ENCODE assay signal across 10 mouse cellular contexts in the genomic region with DNA sequence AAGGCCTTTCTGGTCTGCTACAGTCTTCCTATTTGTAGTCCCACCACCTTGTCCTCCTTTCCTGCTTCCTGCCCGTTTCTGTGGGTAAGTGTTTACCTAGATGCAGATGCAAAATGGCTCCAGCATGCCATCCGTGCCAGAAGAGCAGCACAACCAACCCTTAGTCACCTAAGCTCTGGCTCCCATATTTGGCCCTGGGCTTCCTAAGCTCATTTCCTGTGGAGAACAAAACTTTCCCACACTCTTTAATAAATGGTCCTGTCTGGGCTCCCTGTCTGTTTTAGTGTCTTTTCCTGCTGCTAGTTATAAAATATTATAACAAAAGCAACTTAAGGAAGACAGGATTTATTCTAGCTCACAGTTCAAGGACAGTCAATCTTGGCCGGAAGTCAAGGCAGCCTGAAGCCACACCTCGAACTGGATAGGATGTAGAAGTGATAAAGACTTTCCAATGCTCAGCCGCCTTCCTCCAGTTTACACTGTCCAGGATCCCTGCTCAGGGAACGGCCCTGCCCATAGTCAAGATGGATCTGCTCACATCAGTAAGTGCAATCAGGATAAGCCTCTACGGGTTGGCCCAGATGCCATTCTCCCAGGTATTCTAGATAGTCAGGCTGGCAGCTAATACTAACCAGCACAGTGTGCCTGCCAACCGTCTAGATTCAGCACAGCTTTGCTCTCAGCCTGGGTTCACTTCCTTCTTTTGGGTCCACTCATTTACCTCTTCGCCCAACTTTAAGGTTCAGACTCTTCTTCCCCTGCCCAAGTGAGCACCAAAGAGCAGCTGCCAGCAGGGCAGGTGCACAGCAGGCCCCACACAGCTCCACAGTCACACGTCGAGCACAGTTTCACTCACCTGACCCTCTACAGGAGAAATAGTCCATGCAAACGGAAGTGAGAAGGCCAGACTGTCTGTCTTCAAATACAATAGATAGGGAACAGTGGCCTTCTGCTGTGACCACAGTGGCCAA. TPM values are rescaled to one million over a fixed set of nuclear protein-coding genes. Genes with fewer than 3 reads are reported as not detected.
DNase-seq lines count a peak whose midpoint lies in the region; ATAC-seq lines count a peak whose summit lies in the region.
"Had no signal": no experiment of that assay in that cellular context is flagged by ENCODE, and none has a peak within 500 bp of the region (broad histone marks: within the 10 kb centered on the region; RNA-seq: fewer than 3 reads in every experiment).

No protein-coding gene starts in this region.

- no peak for DNase-seq in heart, embryonic 10.5 days (ENCODE audit: low spot score)
- no peak for DNase-seq in heart, adult 8-10 months (ENCODE audit: low spot score)
- peak; percentile 10 for DNase-seq in R1 (ENCODE audit: low read depth, low spot score)
- peak; percentile 88 for DNase-seq in large intestine, adult 2 months (ENCODE audit: low read depth, low spot score)
- no peak for DNase-seq in forebrain, embryonic 14.5 days (ENCODE audit: low spot score)
- no peak for DNase-seq in midbrain, embryonic 10.5 days (ENCODE audit: low spot score)
- DNase-seq: midbrain, embryonic 14.5 days had no signal

- no peak overlapping the region for H3K4me2 ChIP-seq in forebrain, embryonic 14.5 days (ENCODE audit: low read length)
- H3K4me2 ChIP-seq in midbrain, embryonic 13.5 days (replicated peaks) = no peak overlapping the region
- H3K4me2 ChIP-seq: hindbrain, embryonic 15.5 days had no signal

- no peak overlapping the region for H3K9ac ChIP-seq in forebrain, embryonic 14.5 days (ENCODE audit: low read length)
- H3K9ac ChIP-seq in midbrain, embryonic 13.5 days (replicated peaks) = no peak overlapping the region
- H3K9ac ChIP-seq: hindbrain, embryonic 15.5 days had no signal

- ATAC-seq in megakaryocyte, adult 5-6 weeks (ENCODE audit: poor library complexity, severe bottlenecking) = peak; percentile 38
- no peak for ATAC-seq in forebrain, embryonic 14.5 days
- ATAC-seq in midbrain, embryonic 13.5 days = no peak

- no peak overlapping the region for H3K4me3 ChIP-seq in heart, embryonic 10.5 days
- H3K4me3 ChIP-seq in forebrain, embryonic 14.5 days (ENCODE audit: low read depth, low read length) = no peak overlapping the region
- H3K4me3 ChIP-seq in midbrain, embryonic 10.5 days = no peak overlapping the region
- no peak overlapping the region for H3K4me3 ChIP-seq in midbrain, embryonic 13.5 days (replicated peaks)
- H3K4me3 ChIP-seq: hindbrain, embryonic 15.5 days had no signal

- peaks cover 15% of the 10 kb centered on the region for H3K36me3 ChIP-seq in heart, embryonic 10.5 days
- 0 out of 2 replicates have a peak, but pooled peaks cover 12% of the 10 kb centered on the region for H3K36me3 ChIP-seq in forebrain, embryonic 14.5 days (ENCODE audit: control insufficient read depth, insufficient read depth, low read length)
- H3K36me3 ChIP-seq in midbrain, embryonic 10.5 days = peaks cover 57% of the 10 kb centered on the region
- H3K36me3 ChIP-seq in midbrain, embryonic 13.5 days = peaks cover 30% of the 10 kb centered on the region
- H3K36me3 ChIP-seq: hindbrain, embryonic 15.5 days had no signal

- H3K4me1 ChIP-seq in heart, embryonic 10.5 days = peaks cover 28% of the 10 kb centered on the region
- H3K4me1 ChIP-seq in forebrain, embryonic 14.5 days (ENCODE audit: control insufficient read depth, insufficient read depth, low read length) = peaks cover 8% of the 10 kb centered on the region
- peaks cover 15% of the 10 kb centered on the region for H3K4me1 ChIP-seq in midbrain, embryonic 10.5 days
- H3K4me1 ChIP-seq in midbrain, embryonic 13.5 days (replicated peaks) = peaks cover 16% of the 10 kb centered on the region

- 72% methylated on average over 12 of the region's 12 CpGs for WGBS in heart, embryonic 10.5 days
- WGBS in large intestine, adult 2 months = 22% methylated on average over 12 of the region's 12 CpGs
- 87% methylated on average over 12 of the region's 12 CpGs for WGBS in forebrain, embryonic 14.5 days
- WGBS in midbrain, embryonic 10.5 days = 92% methylated on average over 12 of the region's 12 CpGs
- WGBS in midbrain, embryonic 13.5 days = 90% methylated on average over 12 of the region's 12 CpGs

- no peaks in the 10 kb centered on the region for H3K27me3 ChIP-seq in heart, embryonic 10.5 days (ENCODE audit: insufficient read depth, poor library complexity, severe bottlenecking)
- no peaks in the 10 kb centered on the region for H3K27me3 ChIP-seq in forebrain, embryonic 14.5 days (replicated peaks; ENCODE audit: control insufficient read depth, insufficient read depth, low read length)
- no peaks in the 10 kb centered on the region for H3K27me3 ChIP-seq in midbrain, embryonic 10.5 days (ENCODE audit: low read depth, poor library complexity, severe bottlenecking)
- H3K27me3 ChIP-seq in midbrain, embryonic 13.5 days = no peaks in the 10 kb centered on the region
- H3K27me3 ChIP-seq: hindbrain, embryonic 15.5 days had no signal

- H3K27ac ChIP-seq in heart, embryonic 10.5 days = peak overlapping the region; percentile 60
- H3K27ac ChIP-seq in forebrain, embryonic 14.5 days (ENCODE audit: low read depth, low read length) = no peak overlapping the region
- no peak overlapping the region for H3K27ac ChIP-seq in midbrain, embryonic 10.5 days (replicated peaks)
- no peak overlapping the region for H3K27ac ChIP-seq in midbrain, embryonic 13.5 days
- H3K27ac ChIP-seq: hindbrain, embryonic 15.5 days had no signal

- H3K9me3 ChIP-seq in heart, embryonic 10.5 days = no peaks in the 10 kb centered on the region
- H3K9me3 ChIP-seq in forebrain, embryonic 14.5 days (replicated peaks; ENCODE audit: control insufficient read depth, low read length) = no peaks in the 10 kb centered on the region
- no peaks in the 10 kb centered on the region for H3K9me3 ChIP-seq in midbrain, embryonic 10.5 days (replicated peaks)
- H3K9me3 ChIP-seq in midbrain, embryonic 13.5 days = no peaks in the 10 kb centered on the region
- H3K9me3 ChIP-seq: hindbrain, embryonic 15.5 days had no signal

RNA-seq across cellular contexts. Expression of gene Prdm15, which starts 6.4 kb away (rescaled TPM):
- 9.7 and 9.8 TPM in 2 replicates for polyA plus RNA-seq in heart, embryonic 10.5 days (2016; fragmentation: Nextera tagmentation; extraction: Ambion mirVana)
- total RNA-seq in heart, adult 8-10 months (2022) = 1 to 10 TPM; 4.5 to 6.5 (median 5.0) TPM
- polyA plus RNA-seq in large intestine, adult 2 months (2012; rRNA removed) = 5.1 and 10.8 TPM in 2 replicates
- total RNA-seq in megakaryocyte, adult 5-6 weeks (2015) = 7.2 and 7.9 TPM in 2 replicates
- total RNA-seq in megakaryocyte, adult 5-6 weeks (2017) = 4.3 and 6.1 TPM in 2 replicates
- 9.5 and 12.1 TPM in 2 replicates for polyA plus RNA-seq in forebrain, embryonic 14.5 days (2014; fragmentation: Nextera tagmentation; extraction: Ambion mirVana)
- 13.4 and 14.8 TPM in 2 replicates for polyA plus RNA-seq in midbrain, embryonic 10.5 days (2016; fragmentation: Nextera tagmentation; extraction: Ambion mirVana)
- 14.5 and 16.7 TPM in 2 replicates for polyA plus RNA-seq in midbrain, embryonic 13.5 days (2015; fragmentation: Nextera tagmentation; extraction: Ambion mirVana)

Comparison
In these comparisons a context has a peak if more than half of its experiments do, and no peak if none do; other contexts are left out.
1. DNase-seq: peak in R1 (single experiment) and large intestine, adult 2 months (single experiment); none in heart, embryonic 10.5 days (single experiment), heart, adult 8-10 months (single experiment), forebrain, embryonic 14.5 days (single experiment) and midbrain, embryonic 10.5 days (single experiment).